Mouse (Mus musculus) ES-E14 (cell line): ENCODE data around the gene Nanp. TPM values are rescaled to one million over a fixed set of nuclear protein-coding genes. Genes with fewer than 3 reads are reported as not detected.

Source experiments
- DNase-seq: peaks from one replicate; pipeline ENCODE4 v3.0.0-alpha.2; 2013; ENCODE audit warnings: low read depth, low spot score
- H3K27ac ChIP-seq: 2 replicates; pipeline ENCODE4 v1.5.1; 2012; ENCODE audit warnings: low read depth, mild to moderate bottlenecking, low read length, moderate library complexity, mixed read lengths; ENCODE audit not compliant: poor library complexity, insufficient read depth, severe bottlenecking
- H3K36me3 ChIP-seq: 2 replicates; pipeline ENCODE4 v1.6.1; 2012; ENCODE audit warnings: mild to moderate bottlenecking, low read length, moderate library complexity, mixed read lengths; ENCODE audit not compliant: control insufficient read depth, poor library complexity, insufficient read depth, severe bottlenecking
- H3K4me1 ChIP-seq, 2 experiments: fragments of 150-350 bp in 1 of 2; sonication (generic) in 1 of 2; 2 replicates each; pipeline ENCODE4 v1.6.1; 2012; ENCODE audit warnings: low read length in 2 of 2, mild to moderate bottlenecking in 1 of 2, mixed read lengths in 1 of 2; ENCODE audit not compliant: control insufficient read depth in 2 of 2, insufficient read depth in 2 of 2, poor library complexity in 1 of 2
- H3K4me3 ChIP-seq, 2 experiments: fragments of 150-350 bp in 1 of 2; sonication (generic) in 1 of 2; 2 replicates each; pipeline ENCODE4 v1.5.1; 2012; ENCODE audit warnings: low read length in 2 of 2, low read depth in 1 of 2, mild to moderate bottlenecking in 1 of 2, mixed read lengths in 1 of 2; ENCODE audit not compliant: insufficient read depth in 1 of 2, poor library complexity in 1 of 2, severe bottlenecking in 1 of 2
- H3K9ac ChIP-seq: 2 replicates; pipeline ENCODE4 v1.6.1; 2012; ENCODE audit warnings: low read depth, mild to moderate bottlenecking, low read length, mixed read lengths; ENCODE audit not compliant: poor library complexity, insufficient read depth, severe bottlenecking
- H3K9me3 ChIP-seq: fragments of 150-350 bp; sonication (generic); 2 replicates; pipeline ENCODE4 v1.6.1; 2012; ENCODE audit warnings: low read depth, mild to moderate bottlenecking, low read length; ENCODE audit not compliant: control insufficient read depth, insufficient read depth
- CHD2 ChIP-seq: IDR thresholded peaks from 2 replicates; pipeline ENCODE4 v1.6.1; 2014; ENCODE audit warnings: mild to moderate bottlenecking, low read depth, low read length, inconsistent platforms
- HCFC1 ChIP-seq: IDR thresholded peaks from 2 replicates; pipeline ENCODE4 v1.6.1; 2012; ENCODE audit warnings: low read length, inconsistent platforms, borderline replicate concordance; ENCODE audit not compliant: insufficient read depth
- MAFK ChIP-seq: IDR thresholded peaks from 2 replicates; pipeline ENCODE4 v1.6.1; 2014; ENCODE audit warnings: mild to moderate bottlenecking, low read depth, low read length, inconsistent platforms; ENCODE audit not compliant: insufficient read depth
- ZC3H11A ChIP-seq: IDR thresholded peaks from 2 replicates; pipeline ENCODE4 v1.6.1; 2012; ENCODE audit warnings: low read depth, mild to moderate bottlenecking, inconsistent platforms, low read length, borderline replicate concordance
- ZNF384 ChIP-seq: IDR thresholded peaks from 2 replicates; pipeline ENCODE4 v1.6.1; 2012; ENCODE audit warnings: low read depth, low read length, inconsistent platforms
- in situ Hi-C, 2 experiments: fragments of 600-800 bp; cut with MboI; formaldehyde crosslinking; loops; one replicate each; pipeline ENCODE4 v1.15.1; 2025; ENCODE audit warnings: low sequenced_read_pairs in 2 of 2, inconsistent platforms in 1 of 2; ENCODE audit not compliant: unreplicated experiment in 2 of 2
- total RNA-seq: library from RNA; depleted of rRNA; stranded (reverse); fragments of 300-350 nt; gene quantifications from 2 replicates; pipeline ENCODE4 v1.2.3, GENCODE M21; 2012

The Nanp gene
- total RNA-seq, 1 experiment, result 11.8 TPM

DNA sequence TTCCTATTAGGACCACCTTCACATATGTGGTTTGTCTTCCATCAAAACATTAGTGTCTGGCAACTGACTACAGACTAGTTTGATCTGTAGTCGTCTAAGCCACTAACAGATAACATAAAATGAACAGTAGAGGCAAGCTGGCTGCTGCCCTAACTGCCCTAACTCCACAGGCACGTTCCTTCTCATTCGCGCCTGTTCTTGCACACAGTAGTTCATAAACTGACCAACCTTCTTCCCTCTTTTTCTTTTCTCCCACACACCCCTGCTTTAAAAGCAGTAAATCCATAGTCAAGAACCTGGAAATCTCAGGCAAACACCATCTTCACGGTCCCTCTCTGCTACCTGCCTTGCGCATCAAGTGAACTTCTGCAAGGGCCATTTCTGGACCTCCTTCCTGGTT, 31.2 kb downstream of the Nanp start:
- TF ChIP-seq HCFC1 (no peak), ZC3H11A (no peak), MAFK (no peak), ZNF384 (no peak), CHD2 (no peak)
- in situ Hi-C loops, result no loop called here
- Histone ChIP-seq H3K9me3 (no peaks in the 10 kb centered on the region), H3K4me3 (peak overlapping the region; percentile 93 to 98), H3K4me1 (peaks cover 0 to 4% of the 10 kb centered on the region in 2 experiments; a peak in 1 of 4 replicates), H3K36me3 (no peaks in the 10 kb centered on the region), H3K27ac (no peak overlapping the region), H3K9ac (peak overlapping the region; percentile 94; the same call in 1 of the 2 replicates)
- no peak for DNase-seq

DNA sequence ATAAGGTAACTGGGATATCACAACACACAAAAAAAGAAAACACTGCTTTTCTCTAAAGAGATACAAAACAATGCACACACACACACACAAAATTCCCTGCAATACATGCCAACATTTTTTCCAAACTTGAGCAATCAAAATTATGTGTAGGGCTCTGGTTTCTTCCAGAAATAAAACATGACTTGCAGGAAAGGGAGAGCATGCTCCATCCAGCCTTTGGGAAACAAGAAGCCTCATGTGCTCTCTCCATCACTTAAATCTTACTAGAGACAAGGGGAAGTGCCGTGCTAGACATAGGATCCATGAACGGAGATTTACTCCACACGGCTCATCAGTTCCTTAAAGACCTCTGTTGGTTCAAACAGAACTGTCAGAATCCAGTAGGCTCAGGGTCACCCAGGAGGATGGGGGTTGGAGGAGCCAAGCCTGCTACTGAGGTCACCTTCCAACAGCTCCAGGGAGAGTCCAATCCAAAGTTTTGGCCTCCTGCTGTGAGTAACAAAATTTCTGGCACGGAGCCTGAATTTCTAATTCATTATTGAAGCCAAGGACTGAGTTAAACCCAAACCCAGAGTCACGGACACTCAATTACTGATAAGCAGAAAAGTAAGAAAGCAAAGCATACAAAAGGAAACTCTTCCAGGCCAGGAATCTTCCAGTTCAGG, 32.8 kb downstream of the Nanp start:
- Histone ChIP-seq H3K27ac (no peak overlapping the region), H3K36me3 (no peaks in the 10 kb centered on the region), H3K9me3 (no peaks in the 10 kb centered on the region), H3K9ac (no peak overlapping the region), H3K4me3 (no peak overlapping the region), H3K4me1 (peaks cover 0 to 4% of the 10 kb centered on the region in 2 experiments; a peak in 1 of 4 replicates)
- TF ChIP-seq MAFK, result no peak
- TF ChIP-seq CHD2, result no peak
- TF ChIP-seq ZC3H11A, result no peak
- no peak for TF ChIP-seq ZNF384
- no peak for TF ChIP-seq HCFC1
- no peak for DNase-seq
- in situ Hi-C loops, result no loop called here

DNA sequence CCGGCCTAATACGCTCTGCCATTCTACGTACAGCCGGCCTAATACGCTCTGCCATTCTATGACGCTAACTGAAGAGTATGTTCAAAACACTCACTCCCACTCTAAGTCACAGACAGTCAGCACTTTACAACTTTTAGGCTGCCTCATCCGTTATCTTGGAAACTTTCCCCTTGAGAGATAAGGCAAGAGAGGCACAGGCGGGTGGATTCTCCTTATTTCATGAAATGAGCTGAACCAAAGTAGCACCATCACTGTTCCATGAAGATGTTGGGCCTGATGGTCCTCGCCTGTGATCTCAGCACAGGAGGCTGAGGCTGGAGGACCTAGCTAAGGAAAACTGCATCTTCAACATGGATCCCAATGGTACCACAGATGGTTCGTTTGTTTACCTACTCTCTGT, 34.8 kb downstream of the Nanp start:
- Histone ChIP-seq H3K9me3 (no peaks in the 10 kb centered on the region), H3K36me3 (no peaks in the 10 kb centered on the region), H3K27ac (no peak overlapping the region), H3K9ac (no peak overlapping the region), H3K4me1 (peaks cover 0 to 4% of the 10 kb centered on the region in 2 experiments; a peak in 1 of 4 replicates), H3K4me3 (no peak overlapping the region)
- no peak for DNase-seq
- no peak for TF ChIP-seq CHD2
- no peak for TF ChIP-seq ZC3H11A
- no peak for TF ChIP-seq ZNF384
- TF ChIP-seq MAFK, result no peak
- TF ChIP-seq HCFC1, result no peak
- in situ Hi-C loops, result no loop called here

DNA sequence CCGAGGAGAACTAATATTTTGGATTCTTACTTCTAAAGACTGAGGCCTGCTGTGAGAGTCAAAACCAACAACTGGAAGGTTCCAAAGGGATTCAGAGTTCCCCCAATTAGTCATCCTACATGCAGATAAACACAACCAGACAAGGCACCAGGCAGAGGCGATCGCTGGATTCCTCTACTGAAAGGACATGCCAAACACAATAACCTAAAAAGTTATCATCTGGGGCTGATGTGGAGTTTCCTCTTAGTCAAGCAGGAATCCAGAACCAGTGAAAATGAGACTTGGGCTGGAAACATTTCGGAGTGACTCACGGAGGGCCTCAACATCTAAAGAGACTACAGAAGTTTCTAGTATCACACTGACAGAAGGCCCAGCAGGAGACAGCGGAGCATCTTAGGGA, 35.4 kb downstream of the Nanp start:
- H3K9ac ChIP-seq, result no peak overlapping the region
- no peak for DNase-seq
- H3K4me3 ChIP-seq, result no peak overlapping the region
- in situ Hi-C loops, result no loop called here
- no peak for TF ChIP-seq MAFK
- no peak for TF ChIP-seq ZC3H11A
- no peak for TF ChIP-seq ZNF384
- H3K27ac ChIP-seq, result no peak overlapping the region
- H3K4me1 ChIP-seq, result peaks cover 0 to 6% of the 10 kb centered on the region in 2 experiments; a peak in 1 of 4 replicates
- H3K9me3 ChIP-seq, result no peaks in the 10 kb centered on the region
- no peaks in the 10 kb centered on the region for H3K36me3 ChIP-seq
